Mouse (Mus musculus): ENCODE results near the gene Hecw2.
A peak's percentile ranks its signal among the peaks of the same experiment; 100 is the strongest.

Gene Hecw2

DNA sequence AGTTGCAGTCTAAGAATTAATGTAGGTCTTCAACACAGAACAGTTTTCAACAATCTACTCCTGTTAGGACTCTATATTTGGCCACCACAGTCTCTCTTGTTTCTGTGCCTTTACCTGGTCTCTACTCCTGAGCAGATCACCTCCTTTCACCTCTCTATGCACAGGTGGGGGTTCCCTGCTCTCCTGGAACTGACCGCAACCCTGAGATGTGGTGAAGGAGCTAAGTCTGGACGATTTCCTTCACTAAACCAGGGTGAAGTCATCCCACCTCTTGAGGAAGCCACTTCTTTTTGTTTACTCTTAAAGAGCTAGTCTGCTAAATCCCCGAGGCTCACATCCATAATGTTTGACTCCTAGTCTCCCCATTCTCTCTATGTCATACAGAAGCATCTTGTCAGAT is 351.9 kb downstream of the Hecw2 start:
- DNase-seq (ENCODE audit: extremely low read depth, insufficient read length, low spot score): no peak

DNA sequence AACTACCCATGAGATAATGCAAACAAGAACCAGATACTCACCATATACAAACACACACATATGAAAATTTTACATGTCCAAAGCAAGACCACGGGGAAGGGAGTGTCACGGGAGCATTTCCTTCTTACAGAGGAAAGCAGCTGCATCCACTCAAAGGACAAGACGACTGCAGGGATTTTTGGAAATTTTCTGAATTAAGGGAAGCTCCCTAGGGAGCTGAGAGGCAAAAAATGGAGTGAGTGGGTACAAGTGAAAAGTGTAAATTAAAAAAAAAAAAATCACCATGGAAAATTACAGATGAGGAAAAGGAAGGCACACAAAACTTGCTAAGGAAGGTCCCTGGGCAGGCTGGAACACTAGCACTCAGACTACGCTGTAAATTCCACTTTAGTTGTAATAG is 353.9 kb downstream of the Hecw2 start:
- DNase-seq (ENCODE audit: extremely low read depth, insufficient read length, low spot score): no peak

DNA sequence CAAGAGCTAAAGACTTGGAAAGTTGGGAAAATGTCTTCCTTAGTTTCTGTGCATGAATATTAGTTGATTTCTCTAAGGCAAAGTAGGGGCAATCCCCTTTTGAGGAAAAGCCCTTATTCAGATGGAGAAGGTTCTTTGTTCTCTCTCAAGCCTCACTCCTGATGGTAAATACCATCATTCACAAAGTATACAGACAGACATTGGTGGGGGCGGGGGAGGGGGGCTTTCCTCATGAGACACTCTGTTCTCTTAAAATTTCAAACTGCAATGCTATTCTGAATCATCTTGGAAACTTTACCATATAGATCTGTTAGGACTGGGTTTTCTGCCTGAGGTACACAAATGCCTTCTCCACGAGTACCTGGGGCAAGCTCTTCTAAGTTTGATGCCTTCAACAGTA is 355.6 kb downstream of the Hecw2 start:
- no peak for DNase-seq (ENCODE audit: extremely low read depth, insufficient read length, low spot score)

DNA sequence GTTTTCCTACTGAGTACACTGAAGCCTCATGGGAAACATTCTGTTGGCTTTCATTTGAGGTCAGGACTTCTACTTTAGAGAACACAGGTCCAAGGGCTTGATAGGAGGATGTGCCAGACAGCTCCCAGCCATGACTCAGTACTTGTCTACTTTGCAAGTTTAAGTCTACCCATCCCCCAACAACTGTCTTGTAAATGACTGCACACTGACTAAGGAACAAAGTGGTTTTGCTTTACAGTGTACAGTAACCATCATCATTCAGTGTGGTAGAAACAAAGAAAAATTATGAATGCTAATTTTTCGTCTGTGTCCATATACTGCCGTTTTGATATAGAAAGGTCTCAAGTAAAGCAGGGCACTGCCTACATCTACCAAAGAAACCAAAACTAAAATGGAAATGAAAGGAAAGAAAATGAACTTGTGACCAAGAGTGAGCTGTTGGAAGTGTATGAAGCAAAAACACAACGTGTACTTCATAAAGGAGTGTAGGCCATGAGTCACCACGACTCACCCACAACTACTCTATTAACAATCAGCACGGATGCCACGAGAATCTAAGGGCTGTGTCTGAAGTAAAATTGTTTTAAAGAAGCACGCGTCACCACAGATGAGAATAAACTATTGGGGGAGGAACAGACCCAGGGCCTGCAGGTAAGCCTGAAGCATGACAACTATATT is 356.6 kb downstream of the Hecw2 start:
- peak; percentile 67 for DNase-seq (ENCODE audit: extremely low read depth, insufficient read length, low spot score)

DNA sequence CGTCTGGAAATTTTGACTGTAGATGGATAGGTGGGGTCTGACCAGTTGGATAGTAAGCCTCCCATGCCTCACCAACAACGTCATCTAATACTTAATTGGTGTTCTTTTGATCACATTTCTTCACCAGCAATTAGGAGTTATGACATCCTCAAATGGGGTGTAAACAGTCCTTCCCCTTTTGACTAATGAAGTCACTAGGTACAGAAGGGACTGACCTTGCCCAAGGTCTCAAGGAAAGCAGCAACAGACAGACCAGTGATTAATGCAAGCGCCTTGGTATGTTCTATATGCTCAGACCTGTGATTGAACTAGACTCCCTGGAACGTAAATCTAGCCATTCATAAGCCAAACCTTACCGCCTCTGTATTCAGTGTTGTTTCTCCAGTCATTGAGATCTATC is 364.7 kb downstream of the Hecw2 start:
- DNase-seq (ENCODE audit: extremely low read depth, insufficient read length, low spot score): no peak

DNA sequence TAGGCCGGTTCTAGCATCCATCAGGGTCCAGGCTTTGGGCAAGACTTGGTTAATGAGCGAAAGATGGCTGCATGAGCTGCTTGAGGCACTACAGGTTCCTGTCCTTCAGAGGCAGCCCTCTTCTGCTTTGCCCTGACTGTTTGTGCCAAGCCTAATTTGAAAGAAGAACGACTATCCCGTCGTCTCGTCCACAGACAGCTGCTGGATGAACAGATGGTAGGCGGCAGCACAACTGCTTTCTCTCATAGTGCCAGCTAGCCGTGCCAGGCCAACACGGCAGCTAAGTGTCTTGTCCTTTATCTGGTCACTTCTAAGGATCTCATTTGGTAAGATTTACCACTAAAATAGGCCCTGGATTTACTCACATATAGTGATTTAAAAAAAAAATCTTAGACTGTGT is 365.9 kb downstream of the Hecw2 start:
- no peak for DNase-seq (ENCODE audit: extremely low read depth, insufficient read length, low spot score)

DNA sequence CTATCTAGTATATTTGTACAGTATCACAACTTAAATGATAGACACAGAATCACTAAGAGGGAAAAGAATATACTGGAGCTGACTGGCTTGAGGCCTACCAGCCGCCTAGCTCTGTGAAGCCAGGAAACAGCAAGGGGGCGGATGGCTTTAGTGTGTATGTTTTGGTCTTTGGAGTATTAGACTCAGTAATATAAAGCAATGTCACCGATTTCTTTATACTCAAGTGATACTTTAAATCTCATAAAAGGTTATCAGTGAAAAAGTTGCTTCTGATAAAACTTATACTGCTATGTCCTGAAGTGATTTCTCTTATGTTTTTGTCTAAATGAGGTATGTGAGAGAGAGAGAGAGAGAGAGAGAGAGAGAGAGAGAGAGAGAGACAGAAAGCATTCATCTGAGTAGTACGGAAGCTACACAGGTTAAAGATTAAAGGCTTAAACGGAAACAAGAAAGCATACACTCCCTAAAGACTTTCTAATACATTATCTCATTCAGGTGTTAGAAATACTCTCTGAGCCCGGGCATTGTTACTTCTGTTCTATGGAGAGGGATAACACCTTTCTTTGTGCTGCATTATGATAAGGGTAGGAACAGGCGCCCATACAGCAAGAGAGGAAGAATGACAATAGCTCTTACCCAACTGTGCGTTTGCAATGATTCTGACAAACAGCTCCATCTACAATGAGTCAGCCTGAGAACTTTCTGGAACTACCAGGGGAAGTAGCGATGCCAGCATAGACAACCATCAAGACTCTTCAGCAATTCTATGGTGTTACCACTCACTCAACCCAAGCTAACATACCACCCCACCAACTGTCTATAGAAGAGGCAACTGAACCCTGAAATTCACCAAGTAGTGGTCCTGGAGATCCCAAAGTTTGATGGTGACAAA is 370.3 kb downstream of the Hecw2 start:
- no peak for DNase-seq (ENCODE audit: extremely low read depth, insufficient read length, low spot score)

DNA sequence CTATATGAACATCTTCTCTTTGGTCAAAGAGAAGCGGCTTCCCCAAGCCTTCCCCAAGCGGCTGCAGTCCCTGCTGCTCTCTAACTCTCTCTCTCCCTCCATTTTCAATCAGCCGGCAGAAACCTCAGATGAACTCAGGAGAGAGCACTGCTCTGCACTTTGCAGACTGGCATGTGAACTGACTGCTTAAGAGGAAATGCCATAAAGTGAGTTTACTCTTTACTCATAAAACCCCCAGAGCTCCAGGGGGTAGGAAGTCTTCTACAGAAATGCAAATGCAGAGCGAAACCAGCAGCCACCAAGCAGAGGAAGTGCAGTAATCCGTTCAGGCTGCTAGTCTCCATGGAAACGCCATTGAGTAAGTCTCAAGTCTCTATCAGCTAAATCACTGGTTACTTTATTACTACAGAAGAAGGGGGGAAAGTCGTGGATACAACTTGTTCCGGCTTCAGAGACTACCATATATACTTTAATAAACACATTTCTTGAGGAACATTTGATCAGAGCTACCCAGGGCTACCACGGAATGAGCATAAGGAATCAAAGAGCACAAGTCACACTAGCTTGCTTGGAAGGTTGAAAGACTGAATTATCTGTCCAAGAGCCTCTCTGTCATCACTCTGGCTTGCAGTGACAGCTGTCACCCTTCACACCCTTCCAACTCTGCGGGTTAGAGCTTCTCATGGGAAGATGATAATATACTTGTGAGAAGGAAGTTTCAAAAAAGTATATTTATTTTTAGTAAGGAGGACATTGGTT is 371.1 kb downstream of the Hecw2 start:
- no peak for DNase-seq (ENCODE audit: extremely low read depth, insufficient read length, low spot score)

DNA sequence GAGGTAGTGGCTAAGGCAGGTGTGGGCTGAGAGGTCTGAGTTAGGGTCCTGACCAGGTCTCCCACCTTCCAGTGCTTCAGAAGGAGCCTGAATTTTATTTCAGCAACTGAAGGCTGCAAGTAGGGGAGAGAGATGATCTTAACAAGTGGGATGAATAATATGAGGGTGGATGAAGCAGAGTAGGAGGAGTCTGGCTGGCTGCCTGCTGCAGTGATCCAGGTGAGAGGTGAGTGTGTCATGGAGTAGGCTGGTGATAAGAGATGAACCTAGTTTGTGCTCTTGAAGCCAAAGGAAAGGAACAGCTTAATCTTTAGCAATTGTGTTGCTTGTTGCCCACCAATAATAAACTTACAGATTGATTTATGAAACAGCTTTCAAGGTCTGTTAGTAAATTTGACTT is 373.0 kb downstream of the Hecw2 start:
- DNase-seq (ENCODE audit: extremely low read depth, insufficient read length, low spot score): no peak

DNA sequence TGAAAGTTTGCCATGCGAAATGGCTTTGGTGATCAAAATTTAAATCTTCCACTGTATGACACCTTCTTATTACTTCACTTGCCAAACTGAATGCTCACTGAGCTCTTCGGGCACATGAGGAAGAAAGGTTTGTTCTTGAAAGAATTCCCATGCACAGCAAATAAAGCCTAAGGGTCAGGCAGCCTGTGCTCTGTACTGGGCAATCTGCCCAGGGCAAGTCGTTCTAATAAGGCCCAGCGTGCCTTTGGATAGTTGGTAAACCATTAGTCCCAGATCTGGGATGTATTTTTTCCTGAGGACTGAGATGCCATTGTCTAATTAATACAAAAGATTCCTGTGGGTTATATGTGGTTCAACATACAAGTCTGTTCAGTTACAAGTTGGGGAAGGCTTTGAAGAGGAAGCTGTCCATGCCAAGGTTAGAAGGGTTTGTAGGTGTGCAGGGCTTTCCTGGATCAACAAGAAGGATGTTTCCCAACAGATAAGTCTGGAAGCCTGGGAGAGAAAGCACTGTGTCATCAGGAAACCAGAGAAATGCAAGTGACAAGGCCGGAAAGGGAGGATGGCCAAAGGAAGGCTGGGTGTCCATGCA is 374.8 kb downstream of the Hecw2 start:
- DNase-seq (ENCODE audit: extremely low read depth, insufficient read length, low spot score): no peak

DNA sequence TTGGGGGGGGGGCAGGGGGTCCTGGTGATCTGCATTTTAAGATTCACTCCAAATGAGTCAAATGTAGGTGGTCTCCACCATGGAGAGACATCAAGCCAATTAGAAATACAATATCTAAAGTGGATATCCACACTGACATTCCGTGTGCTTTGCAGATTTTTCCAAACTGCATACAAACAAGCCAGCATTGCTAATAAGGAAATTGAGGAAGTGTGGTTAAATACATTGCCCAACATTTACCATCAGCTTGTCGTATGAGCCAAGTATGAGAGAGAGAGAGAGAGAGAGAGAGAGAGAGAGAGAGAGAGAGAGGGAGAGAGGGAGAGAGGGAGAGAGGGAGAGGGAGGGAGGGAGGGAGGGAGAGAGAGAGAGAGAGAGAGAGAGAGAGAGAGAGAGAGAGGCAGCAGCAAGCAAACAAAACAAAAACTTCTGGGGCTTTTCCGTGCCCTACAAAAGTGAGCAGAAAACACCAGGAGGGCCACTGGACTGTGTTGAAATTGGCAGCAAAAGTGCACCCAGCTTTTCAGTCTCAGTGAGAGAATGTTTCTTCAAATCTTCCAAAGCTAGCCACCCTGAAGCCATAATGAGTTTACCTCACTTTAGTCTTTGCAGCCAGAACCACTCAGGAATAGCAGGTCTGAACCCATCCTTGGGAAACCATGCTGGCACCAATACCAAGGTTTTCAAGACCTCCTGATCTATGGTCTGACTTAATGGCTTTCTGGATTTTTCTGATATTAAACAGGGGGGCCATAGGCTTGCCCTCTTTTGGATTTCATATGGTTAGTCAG is 376.7 kb downstream of the Hecw2 start:
- DNase-seq (ENCODE audit: extremely low read depth, insufficient read length, low spot score): no peak

DNA sequence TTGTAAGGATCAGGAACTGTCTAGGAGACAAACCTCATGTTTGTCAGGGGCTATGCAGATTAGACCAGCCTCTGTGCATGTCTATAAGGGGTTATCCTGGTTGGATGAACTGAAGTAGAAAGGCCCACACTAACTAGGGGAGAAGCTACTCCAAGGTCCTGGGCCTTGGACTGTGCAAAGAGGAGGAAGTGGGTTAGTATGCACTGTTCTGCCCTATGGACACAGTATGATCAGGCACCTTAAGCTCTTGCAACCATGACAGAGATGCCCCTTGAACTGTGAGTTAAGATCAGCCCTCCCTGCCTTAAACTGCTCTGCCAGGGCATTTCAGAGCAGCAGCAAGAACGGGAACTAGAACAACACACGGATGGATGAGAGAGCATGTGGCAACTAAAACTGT is 378.6 kb downstream of the Hecw2 start:
- no peak for DNase-seq (ENCODE audit: extremely low read depth, insufficient read length, low spot score)

DNA sequence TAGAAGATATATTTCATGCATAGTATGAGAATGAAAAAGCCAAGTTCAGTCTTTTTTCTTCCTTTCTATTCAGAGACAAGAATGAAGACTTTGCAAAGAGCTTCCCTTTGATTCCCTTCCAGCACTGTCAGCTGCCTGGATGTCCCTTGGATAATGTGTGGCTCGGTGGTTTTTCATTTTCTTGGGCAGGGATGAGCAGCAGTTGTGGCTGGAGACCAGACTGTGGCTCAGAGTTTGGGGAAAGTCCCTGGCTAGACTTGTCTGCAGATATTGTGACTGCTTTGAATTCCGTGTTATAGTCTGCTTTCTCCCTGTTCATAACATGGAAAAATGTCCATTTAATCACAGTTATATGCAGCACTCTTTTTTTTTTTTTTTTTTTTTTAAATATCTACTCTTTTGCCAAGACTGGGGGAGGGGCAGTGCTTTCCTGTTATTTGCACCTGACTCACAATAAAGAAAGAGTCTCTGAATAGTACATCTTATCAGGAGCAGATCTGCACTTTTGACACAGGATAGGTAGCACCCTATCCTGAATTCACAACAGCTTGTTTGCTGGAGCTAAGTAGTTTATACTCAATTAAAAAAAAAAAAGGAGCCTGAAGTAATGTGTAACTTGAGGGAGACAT is 380.8 kb downstream of the Hecw2 start:
- no peak for DNase-seq (ENCODE audit: extremely low read depth, insufficient read length, low spot score)

DNA sequence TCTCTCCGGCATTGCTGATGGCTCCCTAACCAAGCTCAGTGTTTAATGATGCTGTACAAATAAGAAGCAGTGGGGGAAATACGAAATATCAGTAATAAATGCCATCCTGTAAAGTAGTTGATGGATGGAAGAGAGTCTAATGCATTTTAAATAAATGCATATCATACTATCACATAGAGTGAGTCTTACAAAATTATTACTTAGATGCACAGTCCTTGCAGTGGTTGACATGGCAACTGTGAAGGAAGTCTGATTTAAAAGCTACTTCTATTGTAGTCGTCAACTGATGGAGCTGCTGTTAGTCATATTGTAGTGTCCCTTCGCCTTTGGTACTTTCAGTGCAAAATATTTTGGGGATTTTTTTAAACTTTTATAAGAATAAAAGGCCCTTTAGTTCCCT is 383.0 kb downstream of the Hecw2 start:
- no peak for DNase-seq (ENCODE audit: extremely low read depth, insufficient read length, low spot score)

DNA sequence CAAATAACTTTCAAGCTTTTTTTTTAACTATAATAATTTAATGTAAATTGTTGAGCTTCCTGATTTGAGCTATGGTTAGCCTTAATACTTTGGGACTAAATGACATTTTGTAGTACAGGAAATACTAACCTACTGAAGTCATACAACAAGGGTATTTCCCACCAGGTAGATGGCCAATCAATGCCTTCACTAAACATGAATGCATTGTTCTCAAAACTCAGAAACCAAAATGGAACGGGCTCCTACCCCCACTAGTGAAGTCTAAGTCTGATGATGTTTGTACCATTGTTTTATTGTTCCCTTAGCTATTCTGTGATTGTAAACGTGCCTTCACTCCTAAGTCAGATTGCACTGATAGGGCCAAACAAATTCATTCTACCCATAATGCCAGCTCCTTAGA is 386.7 kb downstream of the Hecw2 start:
- no peak for DNase-seq (ENCODE audit: extremely low read depth, insufficient read length, low spot score)

DNA sequence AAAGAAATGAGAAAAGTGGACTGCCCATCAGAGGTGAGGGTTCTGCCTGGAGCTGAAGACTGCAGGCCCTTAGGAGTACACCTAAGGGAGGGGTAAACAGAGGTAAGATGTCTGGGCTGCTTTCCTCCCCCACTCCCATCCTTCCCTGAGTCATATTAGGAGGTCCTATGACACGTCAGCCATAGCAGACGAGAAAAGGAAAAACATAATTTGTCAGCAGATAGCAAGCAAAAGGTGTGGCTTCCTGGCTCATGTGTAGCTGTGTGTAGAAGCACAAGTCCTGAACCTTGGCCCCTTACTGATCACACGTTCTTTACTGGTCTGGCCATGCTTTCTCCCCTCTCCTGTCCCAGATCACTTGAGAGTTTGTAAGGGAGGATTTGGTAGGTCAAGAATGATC is 397.2 kb downstream of the Hecw2 start:
- no peak for DNase-seq (ENCODE audit: extremely low read depth, insufficient read length, low spot score)

DNA sequence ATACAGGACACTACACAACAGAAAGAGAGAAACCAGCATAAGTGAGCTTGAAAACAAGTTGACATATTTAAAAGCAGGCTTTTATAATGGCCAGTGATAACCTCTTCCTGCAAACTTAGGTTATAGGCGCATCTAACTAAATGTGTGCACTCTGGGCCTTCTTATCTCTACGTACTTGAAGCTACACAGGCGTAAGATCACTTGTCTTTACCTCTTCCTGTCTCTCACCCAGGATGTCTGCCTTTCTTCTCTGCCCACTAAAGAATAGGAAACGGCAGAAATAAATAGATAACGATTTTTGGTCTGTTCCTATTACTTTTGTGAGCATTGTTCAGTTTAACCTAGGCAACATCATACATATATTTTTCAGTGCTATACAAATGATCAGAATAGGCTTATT is 397.9 kb downstream of the Hecw2 start:
- DNase-seq (ENCODE audit: extremely low read depth, insufficient read length, low spot score): no peak

DNA sequence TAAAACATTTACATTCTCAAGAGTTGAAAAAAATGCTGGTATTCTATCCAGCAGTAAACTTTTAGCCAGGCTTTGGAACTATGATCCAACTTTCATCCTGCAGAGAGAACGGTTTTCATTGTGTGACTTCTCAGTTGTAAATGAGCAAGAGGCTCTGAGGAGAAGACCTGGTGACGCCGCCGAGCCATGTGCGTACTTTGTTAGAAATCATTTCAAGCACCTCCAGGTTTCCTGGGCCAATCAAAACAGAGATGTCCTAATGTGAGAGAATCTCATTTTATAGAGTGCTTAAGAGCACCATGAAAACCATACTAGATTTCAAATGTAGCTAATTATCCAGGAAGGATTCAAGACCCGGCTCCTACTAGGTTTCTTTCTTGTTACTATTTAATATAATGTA is 398.7 kb downstream of the Hecw2 start:
- DNase-seq (ENCODE audit: extremely low read depth, insufficient read length, low spot score): no peak

DNA sequence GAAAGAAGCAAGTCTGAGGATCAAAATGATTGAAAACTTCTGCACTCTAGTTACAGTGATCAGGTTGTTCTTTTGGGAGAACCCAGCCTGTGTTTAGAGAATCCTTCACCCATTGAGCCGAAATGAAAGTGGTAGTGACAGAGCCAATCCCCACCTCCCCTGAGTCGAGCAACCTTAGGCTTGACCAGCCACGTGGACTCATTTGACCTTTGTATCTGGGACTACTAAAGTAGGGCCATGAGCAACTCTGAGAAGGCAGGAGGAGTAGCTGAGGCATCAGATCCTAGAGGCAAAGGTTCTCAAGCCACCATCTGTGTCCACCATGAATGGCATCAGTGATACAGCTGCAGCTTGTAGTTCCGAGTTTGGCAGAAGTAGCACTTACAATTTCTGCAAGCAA is 399.4 kb downstream of the Hecw2 start:
- DNase-seq (ENCODE audit: extremely low read depth, insufficient read length, low spot score): no peak

DNA sequence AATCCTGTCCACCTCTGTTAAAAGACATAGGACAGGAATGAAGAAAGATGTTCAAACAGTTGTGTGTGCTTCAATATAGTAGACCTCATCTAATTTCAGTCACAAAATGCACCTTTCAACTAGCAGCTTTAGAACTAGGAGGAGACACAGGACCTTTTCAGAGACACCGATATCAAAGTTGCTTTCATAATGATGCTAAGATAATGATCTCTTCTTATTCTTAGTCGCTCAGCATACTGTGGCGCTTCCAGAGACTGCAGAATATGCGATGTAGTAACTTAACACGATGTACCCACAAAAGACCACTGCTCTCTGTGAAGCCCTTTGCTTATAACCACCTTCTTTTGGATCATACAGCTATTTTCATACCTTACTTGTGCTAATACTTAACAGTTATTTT is 399.9 kb downstream of the Hecw2 start:
- no peak for DNase-seq (ENCODE audit: extremely low read depth, insufficient read length, low spot score)

Data from 3134 (cell line).